ENCODE assay signal across 20 mouse cellular contexts in genomic region chr2:125411777-125412176, GRCm38 (mm10).
DNase-seq lines count a peak whose midpoint lies in the region; ATAC-seq and TF ChIP-seq lines count a peak whose summit lies in the region.
"Had no signal": no experiment of that assay in that cellular context is flagged by ENCODE, and none has a peak within 500 bp of the region (broad histone marks: within the 10 kb centered on the region; RNA-seq: fewer than 3 reads in every experiment).

No protein-coding gene starts in this region.

- H3K36me3 ChIP-seq in liver, adult 2 months (ENCODE audit: control insufficient read depth, insufficient read depth, low read length) = no peaks in the 10 kb centered on the region
- H3K36me3 ChIP-seq in liver, postnatal 0 days (replicated peaks; ENCODE audit: insufficient read depth, low read length) = no peaks in the 10 kb centered on the region
- peaks cover 12% of the 10 kb centered on the region for H3K36me3 ChIP-seq in heart, embryonic 13.5 days
- H3K36me3 ChIP-seq: forebrain, embryonic 12.5 days; hindbrain, embryonic 12.5 days; limb, embryonic 10.5 days; liver, embryonic 12.5 days had no signal

- 77% methylated on average over 3 of the region's 3 CpGs for WGBS in liver, adult 2 months
- 49% methylated on average over 3 of the region's 3 CpGs for WGBS in liver, postnatal 0 days (ENCODE audit: insufficient replicate concordance)
- WGBS in heart, embryonic 13.5 days = 63% methylated on average over 3 of the region's 3 CpGs

- ATAC-seq in liver, postnatal 0 days = no peak
- ATAC-seq in common myeloid progenitor, adult 5-6 weeks (replicated peaks; ENCODE audit: low read depth, poor library complexity, severe bottlenecking) = 0 out of 2 replicates have a peak, but pooled peaks have one; percentile 47
- no peak for ATAC-seq in heart, embryonic 13.5 days (ENCODE audit: extremely low read depth, insufficient number of reproducible peaks, low FRiP score, low TSS enrichment)
- ATAC-seq: inflammation-experienced regulatory T-cells, adult 6 months; liver, embryonic 12.5 days; midbrain, embryonic 16.5 days had no signal

- H3K27ac ChIP-seq in liver, adult 2 months (replicated peaks; ENCODE audit: insufficient read depth, low read depth, low read length) = no peak overlapping the region; the same call in 1 of the 2 replicates
- H3K27ac ChIP-seq in liver, postnatal 0 days (ENCODE audit: low read depth) = no peak overlapping the region
- peak overlapping the region; percentile 75 for H3K27ac ChIP-seq in heart, embryonic 13.5 days (replicated peaks)
- H3K27ac ChIP-seq: forebrain, embryonic 12.5 days; hindbrain, embryonic 12.5 days; limb, embryonic 10.5 days; liver, embryonic 12.5 days; lung, embryonic 15.5 days had no signal

- H3K9me3 ChIP-seq in liver, postnatal 0 days (ENCODE audit: low read length) = no peaks in the 10 kb centered on the region
- no peaks in the 10 kb centered on the region for H3K9me3 ChIP-seq in heart, embryonic 13.5 days
- H3K9me3 ChIP-seq: forebrain, embryonic 12.5 days; hindbrain, embryonic 12.5 days; limb, embryonic 10.5 days; liver, embryonic 12.5 days; lung, embryonic 15.5 days had no signal

- no peak for TF ChIP-seq CTCF in liver, adult 2 months (IDR thresholded peaks at IDR 0.05; ENCODE audit: low read depth, low read length)
- no peak for TF ChIP-seq CTCF in liver, postnatal 0 days (IDR thresholded peaks at IDR 0.05; ENCODE audit: low read depth)

- no peaks in the 10 kb centered on the region for H3K79me2 ChIP-seq in liver, adult 2 months (ENCODE audit: control insufficient read depth, insufficient read depth, low read length)

- DNase-seq in liver, adult 2 months (ENCODE audit: extremely low read depth, low read depth, low spot score) = peak; percentile 5
- DNase-seq in liver, postnatal 0 days = no peak
- DNase-seq in heart, postnatal 36 days = peak; percentile 31 to 35
- no peak for DNase-seq in layer of hippocampus, adult 8-10 months (ENCODE audit: low spot score in 2 of 2)
- no peak for DNase-seq in urinary bladder, postnatal 10 days (ENCODE audit: low spot score)
- DNase-seq: adrenal gland, adult 2 months; cerebellum, adult 11 months; gastrocnemius, postnatal 25 days; kidney, adult 8-10 months; retina, postnatal 1 day; thymus, adult 2 months had no signal

- no peak for TF ChIP-seq POLR2A in liver, adult 2 months (IDR thresholded peaks at IDR 0.05; ENCODE audit: extremely low read depth, insufficient read depth, low read length)

- no peak for TF ChIP-seq EP300 in liver, postnatal 0 days (IDR thresholded peaks at IDR 0.05; ENCODE audit: low read depth)

- intact Hi-C loops in heart, postnatal 36 days (cut with DNase I) = no loop called here

- H3K4me3 ChIP-seq in liver, adult 2 months (ENCODE audit: insufficient read depth, low read depth, low read length) = no peak overlapping the region
- no peak overlapping the region for H3K4me3 ChIP-seq in liver, postnatal 0 days (ENCODE audit: low read depth, low read length)
- no peak overlapping the region for H3K4me3 ChIP-seq in heart, embryonic 13.5 days
- H3K4me3 ChIP-seq: forebrain, embryonic 12.5 days; hindbrain, embryonic 12.5 days; limb, embryonic 10.5 days; liver, embryonic 12.5 days; lung, embryonic 15.5 days had no signal

- H3K4me2 ChIP-seq in liver, postnatal 0 days (ENCODE audit: low read depth, low read length) = no peak overlapping the region
- no peak overlapping the region for H3K4me2 ChIP-seq in heart, embryonic 13.5 days
- H3K4me2 ChIP-seq: forebrain, embryonic 12.5 days; hindbrain, embryonic 12.5 days; liver, embryonic 12.5 days; lung, embryonic 15.5 days had no signal

- H3K9ac ChIP-seq in liver, adult 2 months (ENCODE audit: low read depth, low read length) = no peak overlapping the region
- H3K9ac ChIP-seq in liver, postnatal 0 days (replicated peaks) = no peak overlapping the region
- no peak overlapping the region for H3K9ac ChIP-seq in heart, embryonic 13.5 days
- H3K9ac ChIP-seq: forebrain, embryonic 12.5 days; hindbrain, embryonic 12.5 days; liver, embryonic 12.5 days; lung, embryonic 15.5 days had no signal

- H3K27me3 ChIP-seq in liver, adult 2 months (ENCODE audit: control insufficient read depth, insufficient read depth, low read length) = no peaks in the 10 kb centered on the region
- no peaks in the 10 kb centered on the region for H3K27me3 ChIP-seq in liver, postnatal 0 days (ENCODE audit: insufficient read depth, low read length)
- no peaks in the 10 kb centered on the region for H3K27me3 ChIP-seq in heart, embryonic 13.5 days (replicated peaks)
- H3K27me3 ChIP-seq: forebrain, embryonic 12.5 days; hindbrain, embryonic 12.5 days; liver, embryonic 12.5 days; lung, embryonic 15.5 days had no signal

- H3K4me1 ChIP-seq in liver, adult 2 months (ENCODE audit: control insufficient read depth, insufficient read depth, low read length) = no peaks in the 10 kb centered on the region
- H3K4me1 ChIP-seq in liver, postnatal 0 days (ENCODE audit: insufficient read depth) = no peaks in the 10 kb centered on the region
- peaks cover 10% of the 10 kb centered on the region for H3K4me1 ChIP-seq in heart, embryonic 13.5 days
- H3K4me1 ChIP-seq: forebrain, embryonic 12.5 days; hindbrain, embryonic 12.5 days; limb, embryonic 10.5 days; liver, embryonic 12.5 days had no signal

Comparison
In these comparisons a context has a peak if more than half of its experiments do, and no peak if none do; other contexts are left out.
1. DNase-seq: peak in liver, adult 2 months (single experiment) and heart, postnatal 36 days (2 of 2); none in liver, postnatal 0 days (single experiment), layer of hippocampus, adult 8-10 months (0 of 2) and urinary bladder, postnatal 10 days (single experiment).